Mouse (Mus musculus): ENCODE data around the gene Pcsk4. TPM values are rescaled to one million over a fixed set of nuclear protein-coding genes. Genes with fewer than 3 reads are reported as not detected.

Gene Pcsk4
- total and polyA plus RNA-seq, 3 experiments = 0.46 to 1.1 TPM; not detected in 1

DNA sequence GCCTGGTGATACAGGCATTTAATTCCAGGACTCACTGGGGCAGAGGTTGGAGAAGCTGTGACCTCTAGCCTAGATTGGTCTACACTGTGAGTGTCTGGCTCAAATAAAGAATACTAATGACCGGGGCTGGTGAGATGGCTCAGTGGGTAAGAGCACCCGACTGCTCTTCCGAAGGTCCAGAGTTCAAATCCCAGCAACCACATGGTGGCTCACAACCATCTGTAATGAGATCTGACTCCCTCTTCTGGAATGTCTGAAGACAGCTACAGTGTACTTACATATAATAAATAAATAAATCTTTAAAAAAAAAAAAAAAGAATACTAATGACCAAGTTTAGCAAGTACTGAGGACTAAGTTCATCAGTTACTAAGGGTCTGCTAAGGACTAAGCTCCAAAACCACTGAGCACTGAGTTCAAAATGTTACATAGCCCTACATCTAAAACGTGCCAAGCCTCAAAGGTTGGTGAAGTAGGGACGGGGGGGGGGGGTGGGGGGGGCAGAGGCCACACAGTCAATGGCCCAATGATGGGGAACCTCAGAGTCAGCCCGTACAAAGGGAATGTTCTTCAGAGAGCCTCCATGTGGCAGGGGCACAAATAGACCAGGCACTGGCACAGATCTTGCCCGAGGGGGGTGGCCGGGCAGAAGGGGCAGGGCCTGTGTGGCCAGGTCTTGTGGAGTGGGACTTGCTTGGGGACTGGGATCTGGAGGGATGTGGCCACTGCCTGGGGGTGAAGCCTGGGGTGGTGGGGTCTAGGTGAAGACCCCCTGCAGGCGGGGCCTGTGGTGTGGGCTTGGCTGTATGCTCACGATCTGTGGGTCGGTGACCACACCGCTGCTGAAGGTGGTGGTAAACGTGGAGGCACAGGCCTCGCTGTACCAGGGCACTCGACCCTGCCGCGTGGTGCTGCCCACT lies 4.9 kb downstream of the Pcsk4 start:
- Histone ChIP-seq H3K4me1 (ENCODE audit: control insufficient read depth in 1 of 2, insufficient read depth in 2 of 2) (peaks cover 25 to 31% of the 10 kb centered on the region in 2 experiments), H3K27me3 (replicated peaks) (peaks cover 38% of the 10 kb centered on the region), H3K79me2 (replicated peaks; ENCODE audit: control insufficient read depth, extremely low read depth, insufficient read depth, poor library complexity, severe bottlenecking) (peaks cover 9% of the 10 kb centered on the region; the same call in 1 of the 2 replicates), H3K9ac (ENCODE audit: insufficient read depth, low read depth) (no peak overlapping the region), H3K4me2 (ENCODE audit: insufficient read depth, low read depth, poor library complexity, severe bottlenecking) (peak overlapping the region; percentile 53; the same call in 1 of the 2 replicates), H3K9me3 (replicated peaks; ENCODE audit: low read length) (no peaks in the 10 kb centered on the region), H3K4me3 (replicated peaks in 1 of 3; ENCODE audit: low read depth in 2 of 3, low read length in 2 of 3, poor library complexity in 1 of 3) (no peak overlapping the region), H3K27ac (ENCODE audit: insufficient read depth, low read depth) (no peak overlapping the region), H3K36me3 (replicated peaks in 1 of 2; ENCODE audit: control insufficient read depth in 1 of 2, insufficient read depth in 1 of 2, low read length in 1 of 2) (peaks cover 0 to 1% of the 10 kb centered on the region in 2 experiments)
- in situ Hi-C loops (cut with MboI; ENCODE audit: low pct_ligation_motif_present, low pct_unique_long_range_greater_than_20kb, low sequenced_read_pairs) = no loop called here
- dilution Hi-C loops (cut with MboI; ENCODE audit: extremely low pct_ligation_motif_present, extremely low pct_unique_long_range_greater_than_20kb, low sequenced_read_pairs) = no loop called here
- TF ChIP-seq PAX5 (IDR thresholded peaks at IDR 0.05; ENCODE audit: low read length) = no peak
- TF ChIP-seq IRF4 (IDR thresholded peaks at IDR 0.05; ENCODE audit: low read depth, low read length) = no peak
- TF ChIP-seq ZKSCAN1 (IDR thresholded peaks at IDR 0.05; ENCODE audit: borderline replicate concordance, low read depth, low read length) = no peak
- TF ChIP-seq TBP (conservative IDR thresholded peaks at IDR 0.05; ENCODE audit: low read depth, low read length) = peak; percentile 59; the same call in 1 of the 2 replicates
- TF ChIP-seq USF2 (conservative IDR thresholded peaks at IDR 0.05; ENCODE audit: low read depth, low read length) = no peak
- TF ChIP-seq MYC (IDR thresholded peaks at IDR 0.05; ENCODE audit: low read depth, low read length) = no peak
- no peak for TF ChIP-seq JUN (IDR thresholded peaks at IDR 0.05; ENCODE audit: insufficient read depth, low read depth, low read length)
- no peak for DNase-seq (ENCODE audit: extremely low read depth)

DNA sequence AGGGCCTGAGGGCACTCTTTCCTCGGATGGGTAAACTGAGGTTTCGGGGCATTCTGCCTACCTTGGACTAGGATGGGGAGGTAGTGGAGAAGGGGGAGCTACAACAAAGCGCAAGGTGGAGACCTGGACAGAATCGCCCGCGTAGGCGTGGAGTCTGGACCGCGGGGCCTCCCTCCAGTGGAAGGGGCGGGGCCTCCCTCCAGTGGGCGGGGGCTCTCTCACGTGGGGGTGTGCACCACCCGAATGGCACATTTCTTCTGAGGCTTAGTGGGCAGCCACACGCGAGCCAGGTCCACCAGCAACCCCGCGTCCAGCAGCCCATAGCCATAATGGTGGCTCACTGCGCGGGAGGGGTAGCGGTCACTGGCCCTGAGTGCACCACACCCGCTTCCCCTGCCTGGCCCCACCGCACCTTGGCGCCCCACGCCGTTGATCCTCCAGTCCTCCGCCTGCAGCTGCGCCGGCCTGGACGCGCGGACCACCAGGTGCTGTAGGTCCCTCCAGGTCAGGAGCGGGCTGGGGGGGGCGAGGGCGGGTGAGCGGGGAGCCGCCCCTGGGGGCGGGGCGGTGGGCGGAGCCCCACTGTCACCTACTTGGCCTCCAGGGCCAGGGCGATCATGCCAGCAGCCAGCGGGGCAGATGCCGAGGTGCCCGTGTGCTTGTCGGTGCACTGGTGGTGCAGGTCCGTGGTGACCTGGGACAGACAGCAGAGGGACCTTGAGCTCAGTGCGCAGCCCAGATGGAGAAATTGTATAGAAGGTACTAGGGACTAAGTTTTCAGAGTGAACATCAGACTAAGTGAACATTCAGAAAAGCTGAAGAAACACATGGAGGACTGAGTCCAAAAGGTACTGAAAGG lies 5.8 kb downstream of the Pcsk4 start:
- in situ Hi-C loops (cut with MboI; ENCODE audit: low pct_ligation_motif_present, low pct_unique_long_range_greater_than_20kb, low sequenced_read_pairs) = no loop called here
- H3K9me3 ChIP-seq (replicated peaks; ENCODE audit: low read length) = no peaks in the 10 kb centered on the region
- peaks cover 35% of the 10 kb centered on the region for H3K27me3 ChIP-seq (replicated peaks)
- TF ChIP-seq JUND (conservative IDR thresholded peaks at IDR 0.05; ENCODE audit: low read depth, low read length) (no peak), BHLHE40 (IDR thresholded peaks at IDR 0.05; ENCODE audit: low read depth, low read length) (0 out of 2 replicates have a peak, but pooled peaks have one; percentile 27), SIN3A (IDR thresholded peaks at IDR 0.05; ENCODE audit: low read length) (no peak), E2F4 (IDR thresholded peaks at IDR 0.05; ENCODE audit: insufficient replicate concordance, low read depth, low read length) (no peak), MXI1 (IDR thresholded peaks at IDR 0.05; ENCODE audit: low read depth, low read length) (peak; percentile 26), ETS1 (conservative IDR thresholded peaks at IDR 0.05; ENCODE audit: low read depth, low read length) (no peak), NRF1 (IDR thresholded peaks at IDR 0.05; ENCODE audit: low read depth, low read length) (0 out of 2 replicates have a peak, but pooled peaks have one; percentile 2), POLR2A (IDR thresholded peaks at IDR 0.05; ENCODE audit: low read depth, low read length) (0 out of 2 replicates have a peak, but pooled peaks have one; percentile 12), NELFE (IDR thresholded peaks at IDR 0.05; ENCODE audit: low read depth, low read length) (no peak), TCF12 (IDR thresholded peaks at IDR 0.05; ENCODE audit: low read depth, low read length) (peak; percentile 29; the same call in 1 of the 2 replicates), KAT2A (IDR thresholded peaks at IDR 0.05; ENCODE audit: insufficient replicate concordance, low read length) (no peak), CTCF (conservative IDR thresholded peaks at IDR 0.05 in 1 of 2, IDR thresholded peaks at IDR 0.05 in 1 of 2; ENCODE audit: low read depth in 2 of 2, low read length in 2 of 2) (no peak), JUN (IDR thresholded peaks at IDR 0.05; ENCODE audit: insufficient read depth, low read depth, low read length) (no peak), IRF4 (IDR thresholded peaks at IDR 0.05; ENCODE audit: low read depth, low read length) (0 out of 2 replicates have a peak, but pooled peaks have one; percentile 13), SMC3 (IDR thresholded peaks at IDR 0.05; ENCODE audit: low read depth, low read length) (no peak), MYC (IDR thresholded peaks at IDR 0.05; ENCODE audit: low read depth, low read length) (no peak), PAX5 (IDR thresholded peaks at IDR 0.05; ENCODE audit: low read length) (no peak)
- H3K4me1 ChIP-seq (ENCODE audit: control insufficient read depth in 1 of 2, insufficient read depth in 2 of 2) = peaks cover 28 to 33% of the 10 kb centered on the region in 2 experiments
- dilution Hi-C loops (cut with MboI; ENCODE audit: extremely low pct_ligation_motif_present, extremely low pct_unique_long_range_greater_than_20kb, low sequenced_read_pairs) = no loop called here
- peak overlapping the region; percentile 53 for H3K4me2 ChIP-seq (ENCODE audit: insufficient read depth, low read depth, poor library complexity, severe bottlenecking)
- peak overlapping the region; percentile 41 to 79 (median 53) for H3K4me3 ChIP-seq (replicated peaks in 1 of 3; ENCODE audit: low read depth in 2 of 3, low read length in 2 of 3, poor library complexity in 1 of 3)
- no peak for DNase-seq (ENCODE audit: extremely low read depth)
- peaks cover 13% of the 10 kb centered on the region for H3K79me2 ChIP-seq (replicated peaks; ENCODE audit: control insufficient read depth, extremely low read depth, insufficient read depth, poor library complexity, severe bottlenecking)
- no peak overlapping the region for H3K27ac ChIP-seq (ENCODE audit: insufficient read depth, low read depth)
- peaks cover 7 to 10% of the 10 kb centered on the region in 2 experiments for H3K36me3 ChIP-seq (replicated peaks in 1 of 2; ENCODE audit: control insufficient read depth in 1 of 2, insufficient read depth in 1 of 2, low read length in 1 of 2)
- H3K9ac ChIP-seq (ENCODE audit: insufficient read depth, low read depth) = peak overlapping the region; percentile 8
